Mouse (Mus musculus): ENCODE measurements at regions not wholly inside any gene's neighbourhood (a gene's known extent, or its start where the extent isn't known, plus 50 kb on each side); places are given as distances from the start of the nearest gene placed in this dataset.

DNA sequence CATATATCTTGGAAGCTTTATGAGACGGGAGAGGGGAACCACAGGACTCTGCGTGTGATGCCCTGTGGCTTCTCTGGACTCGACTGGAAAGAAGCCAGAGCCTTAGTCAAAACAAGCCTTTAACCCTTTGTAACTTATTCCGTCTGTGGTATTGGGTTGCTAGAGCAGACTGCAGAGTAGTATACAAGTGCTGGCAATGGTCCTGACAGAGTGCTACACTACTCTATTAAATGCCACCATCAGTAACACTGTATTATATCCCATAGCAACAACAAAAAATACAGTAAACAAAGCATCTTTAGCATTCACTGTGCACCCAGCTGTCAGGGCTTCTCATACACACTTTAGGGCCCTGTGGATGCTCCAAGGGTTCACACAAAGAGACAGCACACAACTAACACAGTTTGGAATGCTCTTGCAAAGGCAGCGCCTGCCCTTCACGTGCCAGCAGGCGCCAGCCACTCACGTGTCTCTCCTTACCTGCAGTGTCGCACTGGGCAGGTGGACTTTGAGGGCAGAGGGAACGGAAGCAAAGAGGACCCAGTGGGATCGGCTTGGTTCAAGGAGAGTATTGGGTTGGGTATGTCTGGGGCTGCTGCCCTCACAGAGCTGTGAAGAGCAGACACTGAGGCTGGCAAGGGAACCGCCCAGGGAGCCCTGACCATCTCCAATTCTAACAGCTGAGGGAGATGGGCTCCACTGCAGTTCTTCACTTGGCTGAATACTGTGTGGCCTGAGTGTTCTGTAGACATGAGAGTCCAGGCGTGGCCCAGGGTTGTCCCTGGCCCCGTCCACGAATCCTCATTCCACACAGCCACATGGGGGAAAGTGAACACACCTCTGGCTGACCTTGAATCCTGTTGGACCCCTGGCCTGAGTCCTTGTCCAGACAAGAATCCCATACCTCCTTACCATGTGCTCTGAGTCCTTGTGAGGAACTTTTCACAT, 130.3 kb upstream of the Zdhhc25 start:
- DNase-seq (ENCODE audit: low read depth, low spot score): no peak

DNA sequence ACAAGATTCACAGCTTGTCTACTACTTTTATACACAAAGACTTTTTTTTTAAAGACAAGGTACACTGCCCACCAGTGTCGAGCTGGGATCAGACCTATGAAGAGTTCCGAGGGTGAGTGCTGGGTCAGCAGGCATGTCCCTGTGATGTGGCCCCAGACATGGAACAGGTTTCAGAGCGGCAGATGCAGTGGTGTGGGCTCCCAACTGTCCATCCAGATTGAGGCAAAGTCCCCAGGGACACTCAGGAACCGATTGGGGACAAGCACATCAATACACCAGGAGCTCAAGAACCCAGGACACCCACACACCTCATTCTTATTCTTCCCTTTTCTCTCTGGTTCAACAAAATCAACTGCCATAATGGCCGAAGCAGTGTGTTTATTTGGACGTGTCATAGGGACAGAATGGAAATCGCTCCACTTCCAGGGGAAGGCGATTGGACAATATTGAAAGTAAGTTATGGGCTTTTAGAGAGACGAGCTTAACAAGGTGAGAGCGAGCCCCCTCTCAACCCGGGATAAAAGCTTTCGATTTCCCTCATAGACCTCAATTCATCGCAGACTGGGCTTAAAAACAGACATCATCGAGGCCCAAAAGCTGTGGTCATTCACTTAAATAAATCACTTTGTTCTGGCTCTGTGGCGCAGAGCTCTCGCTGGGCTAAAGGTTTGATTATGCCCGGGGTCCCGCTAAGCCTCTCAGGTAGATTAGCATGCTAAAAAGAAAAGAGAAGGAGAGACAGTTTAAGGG, 127.6 kb upstream of the Zdhhc25 start:
- no peak for DNase-seq (ENCODE audit: low read depth, low spot score)

DNA sequence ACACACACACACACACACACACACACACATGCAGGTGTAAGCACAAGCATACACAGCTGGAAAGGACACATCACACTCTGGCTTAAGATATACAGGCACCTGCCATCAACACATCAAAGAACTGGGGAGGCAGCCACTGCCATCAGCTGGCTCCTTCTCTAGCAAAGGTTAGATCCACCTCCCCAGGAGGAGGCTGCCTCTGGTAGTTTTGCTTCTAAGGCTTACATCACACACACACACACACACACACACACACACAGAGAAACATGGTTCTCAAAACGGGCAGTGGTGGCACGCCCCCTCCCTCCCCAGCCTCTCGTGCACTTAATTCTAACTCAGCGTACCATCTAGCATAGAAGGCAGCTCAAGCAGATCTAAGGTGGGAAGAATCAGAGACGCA, 126.9 kb upstream of the Zdhhc25 start:
- peak; percentile 8 for DNase-seq (ENCODE audit: low read depth, low spot score)

DNA sequence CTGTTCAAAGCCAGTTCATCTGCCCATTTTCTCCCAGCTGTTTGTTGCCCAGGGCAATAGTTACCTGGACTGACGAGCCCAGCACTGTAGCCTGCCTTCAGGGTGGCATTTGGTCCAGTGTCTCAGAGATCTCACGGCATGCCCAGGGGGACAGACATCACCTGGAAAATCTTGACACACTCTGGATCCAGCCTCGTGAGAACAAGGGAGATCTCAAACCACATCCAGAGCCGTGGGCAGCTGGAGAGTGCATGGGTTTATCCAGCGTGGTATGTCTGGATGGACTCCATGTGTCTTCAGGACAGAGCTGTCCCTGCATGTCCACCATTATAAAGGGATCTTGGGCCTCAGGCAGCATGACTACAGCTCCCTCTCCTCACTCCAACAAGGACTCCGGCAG, 116.6 kb upstream of the Zdhhc25 start:
- DNase-seq (ENCODE audit: low read depth, low spot score): no peak

DNA sequence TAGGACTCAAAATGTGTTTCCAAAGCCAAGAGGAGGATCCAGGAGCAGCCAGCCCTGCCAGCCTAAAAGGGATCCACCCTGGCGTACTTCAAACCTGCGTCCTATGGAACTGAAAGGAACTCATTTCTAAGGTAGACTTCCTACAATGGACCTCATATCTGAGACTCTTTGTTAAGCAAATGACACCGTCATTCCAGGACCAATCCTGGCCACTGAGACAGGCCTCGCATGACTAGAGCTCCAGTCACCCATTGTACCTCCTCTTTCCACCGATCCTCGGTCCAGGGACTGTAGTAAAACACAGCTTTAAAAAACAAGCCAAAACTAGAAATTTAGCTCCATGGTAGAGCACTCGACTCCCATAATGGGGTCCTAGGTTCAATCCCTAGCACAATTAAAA, 110.4 kb upstream of the Zdhhc25 start:
- DNase-seq (ENCODE audit: low read depth, low spot score): no peak

DNA sequence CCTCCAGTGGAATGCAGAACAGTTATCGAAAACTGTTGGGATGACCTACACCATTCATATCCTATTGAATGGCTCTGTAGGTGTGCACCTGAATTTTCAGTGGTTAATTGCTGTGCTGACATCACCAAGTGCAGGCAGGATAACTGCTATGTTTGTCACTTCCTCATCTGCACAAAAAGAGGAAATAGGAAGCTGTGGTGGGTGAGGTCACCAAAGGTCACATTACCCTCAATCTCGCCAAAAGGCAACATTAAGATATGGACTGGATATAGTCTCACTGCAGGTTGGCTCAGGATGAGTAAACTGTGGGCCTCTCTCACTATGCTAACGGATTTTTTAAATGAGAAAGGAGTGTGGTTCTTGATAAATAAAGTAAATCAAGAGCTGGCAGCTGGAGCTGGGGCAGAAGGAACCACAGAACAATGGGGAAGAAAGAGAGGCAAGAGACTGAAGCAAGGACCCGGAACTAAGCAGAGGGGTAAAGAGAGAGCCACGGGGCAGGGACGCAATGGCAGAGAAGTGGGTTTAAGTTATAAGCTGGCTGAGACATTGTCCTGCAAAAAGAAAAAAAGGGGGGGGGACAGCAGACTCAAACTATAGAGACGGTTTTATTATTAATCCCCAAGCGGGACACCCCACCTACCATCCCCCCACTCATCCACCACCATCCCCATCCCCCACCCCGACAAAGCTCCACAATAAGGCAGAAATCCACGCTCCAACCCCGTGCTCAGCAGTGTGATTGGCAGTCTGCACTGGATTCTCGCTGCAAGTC, 109.6 kb upstream of the Zdhhc25 start:
- DNase-seq (ENCODE audit: low read depth, low spot score): peak; percentile 84

DNA sequence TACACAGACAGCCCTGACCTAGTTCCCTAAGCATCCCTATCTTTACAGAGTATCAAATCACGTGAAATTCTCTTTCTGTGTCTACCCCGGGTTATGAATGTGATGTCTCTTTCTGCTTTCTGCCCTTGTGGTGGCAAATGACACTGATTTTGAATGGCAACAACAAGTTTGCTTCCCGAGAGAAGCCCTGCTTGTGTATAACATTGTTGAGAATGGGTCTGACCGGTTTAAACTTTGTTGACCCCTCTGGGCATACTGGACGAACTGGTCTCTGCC, 109.1 kb upstream of the Zdhhc25 start:
- peak; percentile 50 for DNase-seq (ENCODE audit: low read depth, low spot score)

DNA sequence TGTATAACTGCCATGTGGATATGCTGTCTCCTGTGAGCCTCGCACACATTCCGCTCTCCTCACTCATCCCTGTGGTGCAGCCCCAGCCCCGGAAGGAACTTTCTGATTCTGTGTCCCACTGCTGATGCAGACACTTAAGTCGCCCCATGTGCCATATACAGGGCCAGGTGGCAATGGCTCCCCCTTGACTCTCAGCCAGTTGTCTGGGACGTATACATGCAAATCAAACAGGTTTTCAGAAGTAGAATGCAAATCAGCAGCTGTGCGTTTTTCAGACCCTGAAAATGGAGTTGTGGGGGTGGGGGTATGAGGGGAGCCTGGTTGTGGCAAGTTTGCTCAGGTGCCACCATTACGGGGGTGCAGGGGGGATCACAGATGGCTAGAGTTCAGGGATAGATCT, 102.1 kb upstream of the Zdhhc25 start:
- peak; percentile 37 for DNase-seq (ENCODE audit: low read depth, low spot score)

DNA sequence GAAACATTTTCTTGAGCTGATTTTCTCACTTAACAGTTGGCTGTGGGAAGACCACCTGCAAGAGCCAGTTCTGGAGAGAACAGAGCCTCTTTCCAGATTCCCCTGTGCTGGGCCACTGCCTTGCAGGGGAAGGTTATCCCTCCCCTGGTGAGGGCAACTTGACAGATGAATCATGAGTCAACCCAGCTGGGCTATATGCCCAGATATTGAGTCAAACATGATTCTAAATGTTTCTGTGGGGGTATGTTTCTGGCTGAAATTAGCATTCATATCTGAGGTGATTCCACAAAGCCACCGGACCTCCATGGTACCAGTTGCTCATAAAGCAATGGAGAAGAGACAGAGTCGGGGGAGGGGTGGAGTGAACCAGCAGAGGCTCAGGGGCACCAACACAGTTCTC, 97.8 kb upstream of the Zdhhc25 start:
- DNase-seq (ENCODE audit: low read depth, low spot score): no peak

DNA sequence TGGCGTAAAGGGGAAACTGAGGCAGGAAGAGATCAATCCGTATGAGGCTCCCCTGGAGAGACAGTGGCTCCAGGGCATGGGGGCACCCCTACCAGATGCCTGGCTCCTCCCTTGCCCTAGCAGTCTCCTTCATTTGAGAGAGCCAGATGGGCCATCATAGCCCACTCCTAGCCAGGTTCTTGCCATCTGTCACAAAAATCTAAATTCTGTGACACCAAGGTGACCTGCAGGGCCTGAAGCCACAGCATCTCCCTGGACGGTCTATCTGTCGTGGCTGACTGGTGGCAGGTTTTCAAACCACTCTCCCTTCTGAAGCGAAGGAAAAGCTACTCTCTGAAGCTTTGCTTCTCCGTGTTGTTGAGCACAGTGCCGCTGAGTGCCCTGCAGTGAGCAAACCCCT, 96.2 kb upstream of the Zdhhc25 start:
- DNase-seq (ENCODE audit: low read depth, low spot score): no peak

DNA sequence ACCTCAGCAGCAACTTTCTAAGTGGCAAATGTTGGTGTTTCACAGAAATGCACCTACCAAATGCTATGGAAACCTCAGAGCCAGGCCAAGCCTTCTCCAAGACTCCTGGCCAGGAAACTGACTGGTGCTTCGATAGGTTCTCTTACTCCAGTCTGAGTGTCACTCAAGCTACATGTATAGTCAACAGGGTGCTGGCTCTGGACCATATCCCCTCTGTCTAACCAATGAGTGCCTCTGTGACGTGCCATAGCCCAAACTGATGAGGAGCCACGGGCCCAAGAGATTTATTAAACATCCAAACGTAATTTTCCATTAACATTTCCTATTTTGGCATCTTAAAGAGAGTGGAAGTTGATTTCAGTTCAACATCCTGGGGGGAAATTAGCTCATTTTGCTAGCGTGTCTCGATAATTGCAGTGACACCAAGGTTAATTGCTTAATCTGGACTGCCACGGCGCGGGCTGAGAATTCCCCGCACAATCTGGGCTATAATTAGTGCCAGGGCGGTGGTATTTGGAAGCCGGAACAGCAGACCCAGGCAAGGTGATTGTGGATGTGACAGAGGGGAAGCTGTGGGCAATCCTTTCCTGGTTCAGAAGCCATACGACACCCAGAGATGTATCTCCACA, 94.5 kb upstream of the Zdhhc25 start:
- no peak for DNase-seq (ENCODE audit: low read depth, low spot score)

DNA sequence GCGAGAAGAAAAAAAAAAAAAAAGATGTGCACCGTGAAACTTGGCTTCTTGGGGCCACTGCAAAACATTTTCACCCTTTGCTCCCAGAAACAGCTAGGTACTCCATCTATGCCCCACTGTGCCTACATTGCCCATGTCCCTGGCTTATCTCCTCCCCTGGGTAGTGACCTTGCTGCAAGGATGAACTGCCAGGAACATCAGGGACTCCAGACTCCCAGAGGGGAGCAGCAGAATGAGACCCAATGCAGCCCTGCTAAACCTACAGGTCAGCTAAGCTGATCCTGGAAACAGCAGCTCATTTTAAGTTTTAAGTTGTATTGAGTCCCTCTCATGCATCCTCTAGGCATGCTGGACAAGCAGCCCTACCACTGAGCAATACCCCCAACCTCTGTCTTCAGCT, 92.2 kb upstream of the Zdhhc25 start:
- DNase-seq (ENCODE audit: low read depth, low spot score): no peak

DNA sequence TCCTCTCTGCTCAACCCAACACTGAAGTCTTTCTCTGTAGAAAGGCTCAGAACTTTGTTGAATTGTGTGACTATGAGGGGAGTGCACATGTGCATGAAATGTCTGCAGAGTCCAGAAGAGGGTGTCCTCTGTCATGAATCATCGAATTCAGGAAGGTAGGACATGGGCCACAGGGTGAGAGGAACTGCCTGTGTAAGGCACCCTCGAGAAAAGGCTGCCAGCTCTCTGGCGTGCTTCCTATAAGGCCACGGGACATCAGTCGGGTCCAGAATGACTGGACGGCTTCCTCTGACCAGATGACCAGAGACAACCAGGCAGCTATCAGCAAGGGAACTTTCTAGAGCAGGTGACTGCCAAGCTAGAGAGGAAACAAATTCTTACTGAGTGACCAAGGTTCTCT, 91.1 kb upstream of the Zdhhc25 start:
- no peak for DNase-seq (ENCODE audit: low read depth, low spot score)

DNA sequence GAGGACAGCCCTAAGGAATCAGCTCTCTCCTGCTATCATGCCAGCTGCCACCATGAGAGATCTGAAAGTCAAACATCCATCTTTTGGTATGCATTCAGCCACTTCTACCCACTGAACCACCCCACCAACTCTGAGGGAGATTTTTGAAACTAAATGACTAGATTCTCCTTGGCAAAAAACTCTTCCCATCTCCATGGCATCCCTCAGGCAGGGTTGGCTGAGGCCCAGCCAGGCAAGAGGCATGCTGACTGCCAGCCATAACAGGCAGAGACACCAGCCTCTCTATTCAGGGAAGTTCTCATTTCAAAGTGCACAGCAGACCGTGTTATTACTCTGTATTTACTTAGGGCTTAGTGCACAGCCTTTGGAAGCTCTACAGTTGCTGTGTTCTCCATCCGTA, 90.5 kb upstream of the Zdhhc25 start:
- DNase-seq (ENCODE audit: low read depth, low spot score): no peak

DNA sequence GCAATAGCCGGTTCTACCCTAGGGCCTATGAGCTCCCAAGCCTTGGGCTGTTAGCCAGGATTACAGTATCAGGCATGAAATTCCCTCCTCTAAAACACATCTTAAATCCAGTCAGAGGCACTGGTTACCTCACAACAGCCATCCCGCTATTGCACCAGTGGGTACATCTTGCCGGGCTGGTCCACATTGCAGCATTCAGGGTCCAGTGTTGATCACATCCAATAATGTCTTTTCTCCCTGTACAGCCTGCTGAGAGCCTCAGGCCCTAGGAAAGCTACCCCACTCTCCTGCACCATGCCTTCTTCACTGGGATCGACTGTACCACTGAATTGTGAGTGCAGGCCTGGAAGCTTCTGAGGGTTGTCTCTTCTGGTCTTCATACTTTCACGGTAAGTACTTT, 86.0 kb upstream of the Zdhhc25 start:
- DNase-seq (ENCODE audit: low read depth, low spot score): no peak

DNA sequence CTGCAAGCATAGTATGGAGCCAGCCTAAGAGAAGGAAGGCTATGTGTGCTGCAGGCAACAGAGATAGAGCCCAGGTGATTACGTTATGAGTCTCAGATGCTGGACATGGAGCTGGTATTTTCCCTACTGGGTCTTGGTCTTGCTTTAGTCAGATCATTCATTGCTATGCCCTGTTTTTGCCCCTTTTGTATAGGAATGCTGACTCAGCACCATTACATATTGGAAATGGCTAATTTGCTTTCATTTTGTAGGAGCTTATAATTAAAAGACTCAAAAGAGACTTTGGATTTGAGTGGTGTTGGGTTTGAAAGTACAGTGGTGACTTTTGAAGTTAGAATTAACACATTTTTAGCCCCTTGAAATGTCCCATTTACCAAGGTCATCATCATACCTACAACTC, 68.9 kb upstream of the Zdhhc25 start:
- no peak for DNase-seq (ENCODE audit: low read depth, low spot score)

DNA sequence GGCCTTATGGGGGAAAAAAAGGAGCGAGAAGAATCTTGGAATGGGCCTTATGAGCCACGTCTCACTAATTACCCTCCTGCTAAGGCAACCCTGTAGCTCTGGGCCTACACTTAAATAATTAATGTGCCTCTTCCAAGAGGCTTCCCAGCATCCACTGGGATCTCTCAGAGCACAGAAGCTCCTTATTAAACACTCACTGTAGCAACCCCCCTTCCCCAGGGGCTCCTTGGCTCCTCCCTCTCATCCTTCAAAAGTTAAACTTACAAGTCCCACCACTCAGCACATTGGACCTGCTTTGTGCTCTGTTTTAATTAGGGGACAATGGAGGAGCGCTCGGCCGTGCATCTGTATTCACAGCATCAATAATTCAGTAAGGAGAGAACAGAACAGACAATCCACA, 68.1 kb upstream of the Zdhhc25 start:
- DNase-seq (ENCODE audit: low read depth, low spot score): no peak

DNA sequence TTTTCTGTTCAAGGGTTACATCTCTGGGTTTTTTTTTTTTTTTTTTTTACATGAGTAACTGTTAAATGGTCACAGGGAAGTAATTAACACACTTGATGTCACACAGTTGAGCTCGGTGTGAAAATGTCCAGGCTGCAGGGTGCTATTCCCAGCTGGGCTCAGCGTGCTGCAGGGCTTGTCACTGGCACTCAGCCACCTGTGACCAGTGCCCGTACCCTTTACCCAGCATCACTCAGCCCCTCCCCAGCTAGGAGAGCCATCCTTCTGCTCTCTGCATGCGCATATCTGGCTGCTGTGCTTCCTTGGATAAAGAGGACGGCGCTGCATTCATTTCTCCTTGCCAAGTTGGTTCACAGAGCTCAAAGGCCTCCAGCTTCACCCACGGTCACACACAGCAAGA, 66.7 kb upstream of the Zdhhc25 start:
- DNase-seq (ENCODE audit: low read depth, low spot score): no peak

DNA sequence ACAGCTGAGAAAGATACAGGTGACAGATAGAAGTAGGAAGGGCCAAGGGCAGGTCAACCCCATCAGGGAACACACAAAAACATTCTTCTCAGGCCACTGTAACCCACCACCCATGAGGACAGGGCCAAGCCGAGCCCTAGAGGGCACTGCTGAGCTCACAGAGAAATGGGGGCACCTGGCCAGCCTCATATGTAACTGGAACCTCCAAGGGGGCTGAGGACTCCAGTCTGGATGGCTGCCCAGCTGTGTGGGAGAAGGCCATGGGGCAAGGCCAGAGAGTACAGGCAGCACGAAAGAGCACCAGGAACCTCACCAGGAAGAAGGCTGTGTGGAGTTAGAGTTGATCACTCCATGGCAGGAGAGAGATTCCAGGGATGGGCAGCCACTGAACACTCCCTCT, 64.6 kb upstream of the Zdhhc25 start:
- no peak for DNase-seq (ENCODE audit: low read depth, low spot score)

DNA sequence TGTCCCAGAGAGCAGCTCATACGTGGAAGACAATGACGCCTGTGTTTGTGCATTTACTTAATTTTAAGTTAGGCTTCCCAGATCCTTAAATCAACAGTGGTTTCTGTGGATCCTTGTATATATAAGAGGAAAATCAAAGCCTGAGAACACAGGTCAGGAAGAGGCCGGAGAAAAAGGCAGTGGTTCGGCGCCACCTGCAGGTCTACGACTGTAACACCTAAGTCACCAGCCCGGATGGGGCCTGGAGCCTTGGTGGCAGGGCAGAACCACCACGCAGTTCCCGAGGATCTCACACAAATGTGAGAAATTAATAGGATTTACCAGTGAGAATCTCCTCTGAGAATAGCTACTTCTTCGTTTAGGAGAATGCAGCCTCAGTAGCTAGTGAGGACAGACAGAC, 62.9 kb upstream of the Zdhhc25 start:
- DNase-seq (ENCODE audit: low read depth, low spot score): peak; percentile 44

DNA sequence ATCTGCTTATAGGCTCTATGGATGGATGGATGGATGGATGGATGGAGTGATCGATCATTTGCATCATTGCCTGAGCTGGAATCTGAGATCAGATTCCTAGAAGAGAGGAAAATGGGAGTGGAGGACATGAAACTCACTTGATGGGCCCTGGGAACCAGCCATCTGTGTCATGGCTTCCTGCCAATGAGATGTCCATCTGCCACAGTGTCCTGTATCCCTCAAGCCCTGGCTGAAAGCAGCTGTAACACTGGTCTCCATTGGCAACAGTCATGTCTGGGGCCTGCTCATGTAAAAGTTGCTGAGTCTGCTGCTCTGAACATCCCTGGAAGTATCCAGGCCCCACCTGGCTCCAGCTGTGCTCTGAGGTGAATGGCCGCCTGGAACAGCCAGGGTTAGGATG, 57.5 kb upstream of the Zdhhc25 start:
- no peak for DNase-seq (ENCODE audit: low read depth, low spot score)

DNA sequence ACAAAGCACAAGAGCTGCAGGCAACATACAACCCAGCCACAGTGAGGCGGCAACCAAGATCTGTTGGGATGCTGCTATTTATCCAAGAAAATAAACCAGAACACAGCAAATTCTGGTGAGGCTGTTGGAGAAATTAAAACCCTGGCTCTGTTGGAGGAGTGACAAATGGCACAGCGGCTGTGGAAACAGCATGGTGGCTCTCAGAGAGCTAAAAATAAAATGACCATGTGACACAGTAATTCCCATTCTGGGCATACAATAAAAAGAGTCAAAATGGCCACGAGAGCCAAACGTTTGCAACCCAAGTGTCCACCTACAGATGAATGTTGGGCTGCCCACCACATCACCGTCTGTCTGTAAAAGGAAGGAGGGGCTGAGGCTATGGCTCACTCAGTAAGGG, 55.9 kb upstream of the Zdhhc25 start:
- no peak for DNase-seq (ENCODE audit: low read depth, low spot score)
